Mouse (Mus musculus): ENCODE results near the gene Cdk7. TPM values are rescaled to one million over a fixed set of nuclear protein-coding genes. Genes with fewer than 3 reads are reported as not detected.
"Not testable (repeated sequence)": the region's sequence is repeated elsewhere in the genome, so short reads cannot be mapped to it uniquely, and the experiment has no call there.

The Cdk7 gene
- polyA plus RNA-seq, 1 experiment from 2014 or later, result 31.9 TPM

- Histone ChIP-seq H3K4me2 (0 out of 2 replicates have a peak overlapping the region, but pooled peaks have one; percentile 6), H3K4me3 (replicated peaks) (no peak overlapping the region), H3K27ac (replicated peaks) (peak overlapping the region; percentile 45), H3K9me3 (replicated peaks) (no peaks in the 10 kb centered on the region), H3K36me3 (replicated peaks) (no peaks in the 10 kb centered on the region), H3K27me3 (no peaks in the 10 kb centered on the region), H3K9ac (no peak overlapping the region), H3K4me1 (replicated peaks) (peaks cover 73% of the 10 kb centered on the region)
- ATAC-seq (ENCODE audit: insufficient read depth), result 0 out of 2 replicates have a peak, but pooled peaks have one; percentile 6
- 18% methylated on average over 5 of the region's 5 CpGs for WGBS (ENCODE audit: insufficient replicate concordance)
These were observed 20.1 kb upstream of the Cdk7 start for GRCm38 (mm10) chr13:100750799-100751198.

- Histone ChIP-seq H3K4me3 (replicated peaks) (no peak overlapping the region), H3K27me3 (no peaks in the 10 kb centered on the region), H3K27ac (replicated peaks) (no peak overlapping the region), H3K4me1 (replicated peaks) (peaks cover 79% of the 10 kb centered on the region), H3K9ac (no peak overlapping the region), H3K4me2 (0 out of 2 replicates have a peak overlapping the region, but pooled peaks have one; percentile 2), H3K9me3 (replicated peaks) (no peaks in the 10 kb centered on the region), H3K36me3 (replicated peaks) (no peaks in the 10 kb centered on the region)
- WGBS (ENCODE audit: insufficient replicate concordance), result 55% methylated on average over 8 of the region's 8 CpGs
- no peak for ATAC-seq (ENCODE audit: insufficient read depth)
These were observed 17.9 kb upstream of the Cdk7 start for GRCm38 (mm10) chr13:100748638-100749037.

GRCm38 (mm10) chr13:100746090-100746489, 15.4 kb upstream of the Cdk7 start:
- WGBS (ENCODE audit: insufficient replicate concordance), result 84% methylated on average over 3 of the region's 3 CpGs

GRCm38 (mm10) chr13:100744036-100744744, 13.5 kb upstream of the Cdk7 start, which contains the start of gene Mrps36:
Mrps36 (minus strand) TSS chr13:100744659.
- peak within 1 kb of the TSS; percentile 87 for H3K4me2 ChIP-seq
- peaks cover 12% of the 10 kb centered on the region for H3K36me3 ChIP-seq (replicated peaks)
- no peaks in the 10 kb centered on the region for H3K27me3 ChIP-seq
- under 1% methylated on average over 52 of the region's 52 CpGs for WGBS (ENCODE audit: insufficient replicate concordance)
- H3K9me3 ChIP-seq (replicated peaks), result no peaks in the 10 kb centered on the region
- peak within 1 kb of the TSS; percentile 83 for H3K4me3 ChIP-seq (replicated peaks)
- peak; percentile 91 for ATAC-seq (ENCODE audit: insufficient read depth)
- H3K9ac ChIP-seq, result peak within 1 kb of the TSS; percentile 83
- H3K4me1 ChIP-seq (replicated peaks), result peaks cover 71% of the 10 kb centered on the region
- H3K27ac ChIP-seq (replicated peaks), result peak within 1 kb of the TSS; percentile 92

More at GRCm38 (mm10) chr13:100746090-100746489, 15.4 kb upstream of the Cdk7 start:
- Histone ChIP-seq H3K27ac (replicated peaks) (no peak overlapping the region), H3K27me3 (no peaks in the 10 kb centered on the region), H3K9me3 (replicated peaks) (no peaks in the 10 kb centered on the region), H3K4me2 (no peak overlapping the region), H3K4me3 (replicated peaks) (no peak overlapping the region), H3K4me1 (replicated peaks) (peaks cover 78% of the 10 kb centered on the region), H3K36me3 (replicated peaks) (no peaks in the 10 kb centered on the region), H3K9ac (no peak overlapping the region)
- no peak for ATAC-seq (ENCODE audit: insufficient read depth)

- H3K9ac ChIP-seq, result peak overlapping the region; percentile 83
- H3K9me3 ChIP-seq (replicated peaks), result no peaks in the 10 kb centered on the region
- H3K27ac ChIP-seq (replicated peaks), result peak overlapping the region; percentile 92
- H3K27me3 ChIP-seq, result no peaks in the 10 kb centered on the region
- peak; percentile 41 for ATAC-seq (ENCODE audit: insufficient read depth)
- H3K4me2 ChIP-seq, result peak overlapping the region; percentile 87
- peaks cover 66% of the 10 kb centered on the region for H3K4me1 ChIP-seq (replicated peaks)
- WGBS (ENCODE audit: insufficient replicate concordance), result 51% methylated on average over 11 of the region's 11 CpGs
- H3K36me3 ChIP-seq (replicated peaks), result peaks cover 18% of the 10 kb centered on the region
- peak overlapping the region; percentile 83 for H3K4me3 ChIP-seq (replicated peaks)
These were observed 12.8 kb upstream of the Cdk7 start for GRCm38 (mm10) chr13:100743346-100744035.

GRCm38 (mm10) chr13:100742831-100743230, 12.1 kb upstream of the Cdk7 start:
- H3K4me1 ChIP-seq (replicated peaks), result peaks cover 60% of the 10 kb centered on the region
- H3K36me3 ChIP-seq (replicated peaks), result peaks cover 24% of the 10 kb centered on the region
- peak overlapping the region; percentile 25; the same call in 1 of the 2 replicates for H3K9ac ChIP-seq
- H3K27me3 ChIP-seq, result no peaks in the 10 kb centered on the region
- H3K4me3 ChIP-seq (replicated peaks), result peak overlapping the region; percentile 83
- peak overlapping the region; percentile 87 for H3K4me2 ChIP-seq
- no peak for ATAC-seq (ENCODE audit: insufficient read depth)
- no peaks in the 10 kb centered on the region for H3K9me3 ChIP-seq (replicated peaks)
- 69% methylated on average over 5 of the region's 5 CpGs for WGBS (ENCODE audit: insufficient replicate concordance)
- H3K27ac ChIP-seq (replicated peaks), result peak overlapping the region; percentile 65

GRCm38 (mm10) chr13:100732756-100733155, 2.0 kb upstream of the Cdk7 start:
- Histone ChIP-seq H3K36me3 (replicated peaks) (peaks cover 29% of the 10 kb centered on the region), H3K4me3 (replicated peaks) (no peak overlapping the region), H3K9ac (no peak overlapping the region), H3K4me2 (no peak overlapping the region), H3K27me3 (no peaks in the 10 kb centered on the region), H3K9me3 (replicated peaks) (no peaks in the 10 kb centered on the region), H3K4me1 (replicated peaks) (peaks cover 28% of the 10 kb centered on the region), H3K27ac (replicated peaks) (no peak overlapping the region)
- no peak for ATAC-seq (ENCODE audit: insufficient read depth)
- 81% methylated on average over 2 of the region's 2 CpGs for WGBS (ENCODE audit: insufficient replicate concordance)

GRCm38 (mm10) chr13:100731462-100732046, 815 bp upstream of the Cdk7 start:
- not testable (repeated sequence) for ATAC-seq (ENCODE audit: insufficient read depth); H3K9me3 ChIP-seq (replicated peaks); H3K27me3 ChIP-seq; H3K9ac ChIP-seq
- H3K36me3 ChIP-seq (replicated peaks), result peaks cover 26% of the 10 kb centered on the region
- peaks cover 31% of the 10 kb centered on the region for H3K4me1 ChIP-seq (replicated peaks)
- H3K4me2 ChIP-seq, result peak overlapping the region; percentile 80
- H3K27ac ChIP-seq (replicated peaks), result 0 out of 2 replicates have a peak overlapping the region, but pooled peaks have one; percentile 83
- H3K4me3 ChIP-seq (replicated peaks), result peak overlapping the region; percentile 79
- 81% methylated on average over 6 of the region's 6 CpGs for WGBS (ENCODE audit: insufficient replicate concordance)

- Histone ChIP-seq H3K4me3 (replicated peaks) (peak overlapping the region; percentile 79), H3K9me3 (replicated peaks) (no peaks in the 10 kb centered on the region), H3K27me3 (no peaks in the 10 kb centered on the region), H3K9ac (peak overlapping the region; percentile 81), H3K27ac (replicated peaks) (peak overlapping the region; percentile 83), H3K4me2 (peak overlapping the region; percentile 80), H3K36me3 (replicated peaks) (peaks cover 21% of the 10 kb centered on the region), H3K4me1 (replicated peaks) (peaks cover 37% of the 10 kb centered on the region)
- 1% methylated on average over 30 of the region's 30 CpGs for WGBS (ENCODE audit: insufficient replicate concordance)
- ATAC-seq (ENCODE audit: insufficient read depth), result peak; percentile 83
These were observed 432 bp downstream of the Cdk7 start for GRCm38 (mm10) chr13:100730153-100730860.

- H3K9ac ChIP-seq; H3K9me3 ChIP-seq (replicated peaks); H3K27me3 ChIP-seq; ATAC-seq (ENCODE audit: insufficient read depth); H3K4me3 ChIP-seq (replicated peaks): not testable (repeated sequence)
- H3K27ac ChIP-seq (replicated peaks), result 0 out of 2 replicates have a peak overlapping the region, but pooled peaks have one; percentile 24
- H3K4me2 ChIP-seq, result peak overlapping the region; percentile 80; the same call in 1 of the 2 replicates
- H3K4me1 ChIP-seq (replicated peaks), result peaks cover 53% of the 10 kb centered on the region
- peaks cover 22% of the 10 kb centered on the region for H3K36me3 ChIP-seq (replicated peaks)
- 81% methylated on average over 4 of the region's 4 CpGs for WGBS (ENCODE audit: insufficient replicate concordance)
These were observed 2.2 kb downstream of the Cdk7 start for GRCm38 (mm10) chr13:100728530-100728929.

All from liver, embryonic 15.5 days (tissue).